Mouse (Mus musculus) right cerebral cortex, postnatal 25 days (tissue): Measurements from ENCODE around the gene Capn5.
A peak's percentile ranks its signal among the peaks of the same experiment; 100 is the strongest.

Experiments used
- DNase-seq: peaks from one replicate; pipeline ENCODE4 v3.0.0; 2022

Gene Capn5

DNA sequence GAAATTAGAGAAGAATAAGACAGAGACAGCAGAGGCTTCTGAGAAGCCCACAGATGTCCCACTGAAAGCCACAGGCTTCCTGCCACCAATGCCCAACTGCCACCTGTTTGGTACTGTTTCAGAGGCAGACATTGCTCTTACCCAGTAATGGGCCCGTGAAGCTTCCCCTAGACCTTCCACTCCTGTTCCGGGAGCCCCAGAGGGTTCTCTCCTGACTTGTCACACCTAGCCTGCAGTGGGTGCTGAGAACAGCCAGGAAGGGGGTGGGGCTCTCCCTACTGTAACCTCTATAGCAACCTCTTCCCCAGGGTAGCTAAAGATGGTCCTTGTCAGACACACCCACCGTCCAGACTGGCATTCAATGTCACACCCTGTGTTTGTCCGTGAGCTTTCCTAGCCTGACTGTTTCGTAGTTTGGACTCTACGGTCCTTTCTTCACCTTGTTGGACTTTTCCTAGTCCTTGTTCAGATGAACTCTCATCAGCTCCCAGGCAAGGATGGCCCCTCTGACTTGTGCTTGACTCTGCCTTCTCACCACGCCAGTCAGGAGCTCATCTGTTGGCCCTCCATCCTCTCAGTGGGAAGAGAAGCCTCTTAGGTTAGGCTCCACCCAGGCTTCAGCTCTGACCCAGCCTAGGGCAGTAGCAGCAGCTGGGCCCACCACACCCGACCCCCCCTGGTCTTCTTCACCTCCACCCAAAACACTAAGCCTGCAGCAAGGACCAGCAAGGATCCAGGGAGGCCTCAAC is 1.6 kb downstream of the Capn5 start:
- no peak for DNase-seq

DNA sequence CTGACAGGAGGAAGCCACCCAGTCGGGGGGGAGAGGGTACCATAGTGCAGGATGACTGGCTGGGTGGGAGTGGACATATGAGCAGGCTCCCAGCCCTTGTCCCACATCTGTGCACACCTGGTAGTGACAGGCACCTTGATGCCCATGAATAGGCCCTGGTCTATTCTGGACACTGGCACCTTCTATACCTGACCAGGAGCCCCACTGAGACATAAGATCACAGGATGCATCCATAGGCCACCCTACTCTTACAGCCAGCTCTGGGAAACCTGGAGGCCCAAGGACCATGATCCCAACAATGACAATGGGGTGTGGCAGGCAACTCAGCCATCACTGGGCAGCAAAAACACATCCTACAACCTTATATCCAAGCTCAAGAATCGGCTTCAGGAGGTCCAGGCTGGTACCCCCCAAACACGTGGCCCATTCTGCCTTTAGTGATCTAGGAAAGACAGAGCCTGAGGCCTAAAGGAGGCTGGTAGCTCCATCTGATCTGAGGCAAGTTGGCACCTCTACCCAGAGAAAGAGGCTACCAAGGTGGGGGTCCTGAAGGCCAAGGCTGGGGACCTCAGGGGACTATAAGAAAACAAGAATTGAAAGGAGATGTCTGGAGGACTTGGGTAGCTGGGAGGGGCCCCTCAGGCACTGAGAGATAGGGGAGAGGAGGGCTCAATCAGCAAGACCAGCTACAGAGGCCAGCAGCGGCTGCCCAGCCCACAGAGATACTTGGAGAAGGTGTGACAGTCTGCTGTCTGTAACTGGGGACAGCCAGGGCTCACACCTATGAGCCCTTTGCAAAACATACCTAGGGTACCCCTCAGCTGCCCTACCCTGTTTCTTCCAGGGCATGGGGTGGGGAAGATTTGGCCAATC is 3.0 kb downstream of the Capn5 start:
- no peak for DNase-seq

DNA sequence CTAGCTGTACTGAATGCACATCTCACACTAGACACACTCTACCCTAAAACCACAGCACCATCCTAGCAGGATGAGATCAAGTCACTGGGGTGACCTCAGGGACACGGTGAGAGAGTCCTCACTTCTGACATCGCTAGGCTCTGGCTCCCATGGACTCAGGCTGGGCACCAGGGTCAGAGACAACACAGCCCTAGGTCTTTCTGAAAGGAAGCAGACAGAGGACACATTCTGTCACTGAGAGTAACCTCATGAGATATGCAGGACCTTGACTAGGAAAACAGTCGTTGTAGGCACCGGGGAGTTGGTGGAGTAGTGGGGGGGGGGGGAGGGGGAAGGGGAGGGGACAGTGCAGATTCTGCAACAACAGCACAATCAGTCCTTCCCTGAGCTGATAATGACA is 4.7 kb downstream of the Capn5 start:
- no peak for DNase-seq

DNA sequence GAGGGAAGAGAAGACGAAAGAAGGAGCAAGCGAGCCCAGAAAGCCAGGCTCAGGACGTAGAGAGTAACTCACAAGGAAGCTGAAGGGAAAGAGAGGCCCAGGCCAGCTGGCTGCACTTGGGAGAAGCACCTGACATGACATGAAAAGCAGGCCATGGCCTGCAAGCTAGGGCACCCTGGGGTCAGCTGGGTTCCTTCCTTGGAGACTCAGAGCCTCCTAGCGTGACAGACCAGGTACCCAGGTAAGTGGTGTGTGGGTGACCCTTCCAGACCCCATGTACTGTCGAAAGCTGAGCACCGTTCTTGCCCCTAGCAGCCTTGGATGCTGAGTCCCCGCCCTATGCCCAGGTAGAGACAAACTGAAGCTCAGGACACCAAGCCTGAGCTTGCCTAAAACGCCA is 5.4 kb downstream of the Capn5 start:
- DNase-seq: no peak

DNA sequence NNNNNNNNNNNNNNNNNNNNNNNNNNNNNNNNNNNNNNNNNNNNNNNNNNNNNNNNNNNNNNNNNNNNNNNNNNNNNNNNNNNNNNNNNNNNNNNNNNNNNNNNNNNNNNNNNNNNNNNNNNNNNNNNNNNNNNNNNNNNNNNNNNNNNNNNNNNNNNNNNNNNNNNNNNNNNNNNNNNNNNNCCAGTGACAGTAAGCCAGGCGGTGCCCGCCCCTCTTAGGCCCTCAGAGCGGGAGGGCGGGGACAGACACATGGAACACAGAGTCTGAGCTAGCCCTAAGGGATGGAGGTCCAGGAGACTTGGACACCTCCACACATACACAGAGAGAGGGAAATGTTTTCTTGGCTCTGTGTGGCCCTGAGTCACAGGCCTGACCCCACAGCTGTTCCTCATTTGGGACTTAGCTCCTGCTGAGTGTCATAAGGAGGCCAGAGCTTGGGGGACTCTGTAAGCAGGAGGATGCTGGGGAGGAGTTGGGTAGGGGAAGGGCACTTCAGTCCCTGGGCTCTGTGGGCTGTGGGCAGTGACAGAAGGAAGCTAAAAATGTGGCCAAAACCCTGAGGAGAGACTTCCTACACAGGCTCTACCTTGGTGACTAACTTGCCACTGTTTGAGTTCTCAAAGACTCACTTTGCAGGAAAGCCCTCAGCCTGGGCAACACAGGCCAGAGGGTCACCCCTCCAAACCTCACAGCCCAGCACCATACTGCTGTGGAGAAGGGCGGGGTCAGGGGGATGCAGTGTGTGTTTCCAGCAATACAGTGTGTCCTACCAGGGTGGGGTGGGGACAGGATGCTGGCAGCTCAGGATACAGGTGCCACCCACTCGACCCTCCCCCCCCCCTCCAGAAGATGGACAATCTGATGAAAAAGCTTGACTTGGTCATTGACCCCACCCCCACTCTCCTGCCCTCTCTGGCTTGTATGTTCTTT is 6.7 kb downstream of the Capn5 start:
- DNase-seq: no peak

DNA sequence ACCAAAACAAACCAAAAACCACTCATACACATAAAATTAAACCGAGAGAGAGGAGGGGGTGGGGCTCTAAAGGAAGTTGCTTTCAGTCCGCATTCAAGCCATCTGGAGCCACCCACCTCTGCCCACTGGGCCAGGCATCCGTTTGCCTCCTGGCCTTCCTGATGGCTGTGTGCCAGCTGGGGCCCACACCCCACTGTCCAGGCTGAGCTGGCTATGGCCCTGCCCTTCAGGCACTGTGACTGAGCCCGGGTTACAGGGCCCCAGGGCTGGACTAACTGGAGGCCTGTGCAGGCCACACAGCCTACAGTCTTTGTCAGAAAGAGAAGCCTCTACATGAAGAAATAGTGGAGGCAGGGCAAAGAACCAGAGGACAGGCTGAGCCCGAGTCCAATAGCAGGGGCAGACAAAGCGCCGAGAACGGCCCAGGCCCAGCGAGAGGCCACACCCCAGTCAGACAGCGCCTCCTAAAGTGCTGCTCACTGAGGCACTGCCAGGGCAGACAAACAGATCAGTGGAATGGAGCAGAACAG is 13.0 kb downstream of the Capn5 start:
- no peak for DNase-seq

DNA sequence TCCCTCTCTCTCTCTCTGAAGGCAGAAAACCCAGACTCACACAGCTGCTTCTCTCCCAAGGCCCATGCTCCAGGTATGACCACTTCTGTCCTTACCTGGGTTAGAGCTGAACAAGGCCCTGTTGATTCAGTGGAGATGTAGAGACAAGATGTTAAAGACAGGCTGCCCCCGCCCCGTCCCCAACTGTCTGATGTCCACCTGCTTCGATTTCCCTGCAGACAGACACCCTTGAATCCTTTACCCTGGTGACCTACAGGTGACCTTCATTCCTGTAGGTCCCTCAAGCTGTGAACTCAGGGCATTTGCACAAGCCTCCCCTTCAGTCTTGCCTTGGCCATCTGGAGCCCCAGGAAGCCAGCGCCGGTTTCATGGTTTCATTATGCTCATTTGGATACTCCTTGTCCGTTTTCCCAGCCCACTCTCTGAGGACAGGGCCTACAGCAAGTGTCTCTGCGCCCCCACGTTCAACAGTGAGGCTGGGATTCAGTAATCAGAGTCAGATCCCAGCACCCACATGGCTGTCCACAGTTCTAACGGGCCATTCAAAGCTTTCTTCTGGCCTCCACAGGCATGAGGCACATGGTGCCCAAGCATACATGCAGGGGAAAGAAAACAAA is 13.6 kb downstream of the Capn5 start:
- no peak for DNase-seq

DNA sequence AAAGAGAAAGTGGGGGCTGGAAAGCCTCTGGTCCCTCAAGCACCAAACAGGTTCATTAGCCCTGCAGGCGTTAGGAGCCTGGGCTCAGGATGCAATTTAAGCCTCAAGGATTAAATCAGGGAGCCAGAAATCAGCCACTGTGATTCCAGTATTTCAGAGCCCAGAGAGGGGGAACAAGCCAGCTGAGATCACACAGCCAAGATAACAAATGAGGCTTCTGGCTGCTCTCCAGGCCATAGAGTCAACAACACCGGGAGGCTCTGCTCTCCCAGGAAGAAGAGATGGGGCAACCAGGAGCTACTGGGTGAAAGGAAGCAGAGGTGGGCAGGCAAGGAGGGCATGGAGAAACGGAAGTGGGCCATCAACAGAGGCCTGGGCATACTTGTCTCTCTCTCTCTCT is 14.4 kb downstream of the Capn5 start:
- DNase-seq: no peak

DNA sequence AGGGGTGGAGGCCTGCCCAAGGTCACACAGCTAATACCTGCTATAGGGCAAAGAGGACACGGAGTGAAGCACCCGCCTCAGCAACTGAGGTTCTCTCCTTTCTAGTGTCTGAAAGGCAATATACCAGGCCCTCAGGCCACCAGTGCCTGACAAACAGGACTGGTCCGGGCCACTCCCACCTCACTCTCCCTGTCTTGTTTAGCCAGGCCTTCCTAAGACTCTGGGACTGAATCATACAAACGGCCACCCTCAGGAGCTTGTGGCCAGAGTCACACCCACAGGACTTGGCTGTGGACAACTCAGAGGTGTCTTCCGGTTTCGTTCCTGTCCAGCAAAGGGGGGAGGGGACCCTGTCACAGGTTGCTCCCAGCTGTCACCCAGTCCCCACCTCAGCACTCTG is 15.8 kb downstream of the Capn5 start:
- DNase-seq: no peak

DNA sequence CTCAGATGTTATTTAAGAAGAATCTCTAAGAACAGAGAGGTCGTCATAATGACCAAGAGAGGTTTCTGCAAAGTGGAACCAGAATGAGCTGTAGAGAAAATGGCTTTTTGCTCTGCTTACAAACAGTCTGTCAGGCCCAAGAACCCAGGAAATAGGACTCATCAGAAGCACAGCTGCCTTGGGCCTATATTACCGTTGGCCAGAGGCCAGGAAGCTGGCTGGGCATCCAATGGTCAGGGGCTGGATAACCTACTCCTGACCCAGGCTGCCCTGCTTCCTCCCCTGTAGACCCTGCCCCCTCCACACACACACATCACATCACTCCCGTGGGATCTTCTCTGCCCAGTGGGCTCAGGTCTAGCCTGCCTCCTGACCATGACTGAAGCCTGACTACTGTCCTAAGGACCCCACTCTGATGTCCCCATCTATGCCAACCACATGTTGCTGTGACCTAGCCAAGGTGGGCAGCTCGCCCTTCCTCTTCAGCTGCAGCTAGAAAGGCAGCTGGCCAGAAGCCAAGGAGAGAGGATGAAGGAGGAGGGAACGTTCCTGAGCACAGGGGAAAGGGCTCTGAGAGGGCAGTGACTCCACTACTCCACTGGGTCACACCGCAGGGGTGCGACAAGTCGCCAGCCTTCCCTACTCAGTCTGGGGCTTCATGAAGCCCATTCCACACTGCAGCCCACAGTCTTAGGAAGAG is 17.9 kb downstream of the Capn5 start:
- no peak for DNase-seq

DNA sequence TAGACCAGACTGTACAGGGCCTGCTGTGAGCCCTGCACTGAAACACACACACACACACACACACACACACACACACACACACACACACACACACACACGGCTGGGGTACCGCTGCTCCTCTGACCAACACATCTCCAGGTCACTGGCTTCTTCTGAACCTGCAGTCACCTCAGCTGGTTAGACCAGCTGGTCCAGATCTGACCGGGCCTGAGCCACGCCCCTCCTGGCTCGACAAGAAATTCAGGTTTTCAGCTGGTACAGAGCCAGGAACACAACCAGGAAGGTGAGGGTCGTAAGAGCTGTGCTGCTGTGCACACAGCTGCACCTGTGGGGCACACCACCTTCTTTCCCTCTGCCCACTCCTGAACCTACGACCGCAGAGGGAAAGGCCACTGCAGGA is 19.6 kb downstream of the Capn5 start:
- no peak for DNase-seq

DNA sequence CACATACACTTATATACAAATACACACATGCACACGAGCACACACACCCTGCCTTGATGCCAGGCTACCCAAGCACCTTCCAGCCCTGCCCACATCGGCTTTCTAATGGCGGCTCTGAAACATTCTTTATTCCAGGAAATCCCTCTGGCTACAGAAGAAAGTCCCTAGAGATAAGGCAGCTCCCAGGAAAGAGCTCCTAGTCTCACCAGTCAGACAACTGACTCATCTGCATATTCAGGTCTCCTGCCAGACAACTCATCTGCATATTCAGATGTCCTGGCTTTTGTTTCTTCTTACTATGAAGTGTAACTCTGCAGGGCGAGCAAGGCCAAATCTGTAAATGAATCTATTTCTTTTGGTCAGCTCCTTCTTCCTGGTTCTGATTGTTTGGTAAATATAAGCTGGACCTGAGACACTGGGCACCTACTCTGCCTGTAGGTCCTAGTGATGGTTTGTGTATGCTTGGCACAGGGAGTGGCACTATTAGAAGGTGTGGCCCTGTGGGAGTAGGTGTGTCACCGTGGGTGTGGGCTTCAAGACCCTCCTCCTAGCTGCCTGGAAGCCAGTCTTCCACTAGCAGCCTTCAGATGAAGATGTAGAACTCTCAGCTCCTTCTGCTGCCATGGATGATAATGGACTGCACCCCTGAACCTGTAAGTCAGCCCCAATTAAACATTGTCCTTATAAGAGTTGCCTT is 20.3 kb downstream of the Capn5 start:
- DNase-seq: no peak

DNA sequence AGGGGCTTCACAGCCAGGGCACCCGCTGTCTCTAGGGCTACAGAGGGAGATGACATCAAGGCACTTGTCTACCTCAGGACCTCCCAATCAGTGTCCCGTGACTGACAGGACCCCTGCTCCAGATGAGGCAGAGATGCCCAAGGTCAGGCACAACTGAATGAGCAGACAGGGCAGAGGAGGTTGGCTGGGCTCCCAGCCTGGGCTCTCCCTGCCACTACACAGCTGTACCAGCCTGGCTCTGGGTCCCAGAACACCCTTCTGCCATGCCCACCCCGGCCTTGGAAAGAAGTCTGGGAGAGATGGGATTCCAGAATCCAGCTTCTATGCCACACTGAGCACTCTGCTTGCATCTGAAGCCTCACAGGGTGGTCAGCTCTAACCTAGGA is 21.8 kb downstream of the Capn5 start:
- DNase-seq: no peak

DNA sequence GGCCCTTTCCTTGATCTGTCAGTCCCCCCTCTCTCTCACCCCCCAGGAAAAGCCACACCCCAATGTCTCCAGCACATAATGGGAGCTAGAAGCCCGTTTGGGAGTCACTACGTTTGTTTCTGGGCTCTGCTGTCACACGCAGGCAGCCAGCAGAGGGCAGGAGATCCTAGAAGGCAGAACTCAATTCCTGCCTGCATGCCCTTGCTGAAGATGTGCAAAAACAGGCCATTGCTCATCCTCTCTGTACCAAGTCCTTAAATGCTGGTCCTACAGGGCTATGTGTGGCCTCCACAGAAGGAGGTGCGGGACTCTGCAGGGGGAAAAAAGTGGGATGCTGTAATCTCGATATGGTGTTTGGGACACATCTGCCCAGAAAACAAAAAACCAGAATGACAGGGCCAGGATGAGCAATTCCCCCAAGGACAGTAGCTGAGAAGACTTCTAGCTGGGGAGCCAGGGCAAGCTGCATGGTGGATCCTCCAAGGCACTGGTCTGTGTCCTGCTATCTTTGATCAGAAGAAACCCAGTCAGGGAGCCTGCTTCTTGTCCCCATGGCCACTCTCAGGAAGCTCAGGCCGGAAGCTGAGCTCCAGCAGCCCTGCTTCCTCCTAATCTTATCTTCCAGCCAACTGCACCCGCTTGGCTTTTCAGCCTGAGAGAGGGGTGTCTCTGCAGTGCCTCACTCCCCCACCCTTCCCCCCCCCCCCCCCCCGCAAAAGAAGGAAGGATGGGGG is 22.4 kb downstream of the Capn5 start:
- DNase-seq: peak; percentile 70

DNA sequence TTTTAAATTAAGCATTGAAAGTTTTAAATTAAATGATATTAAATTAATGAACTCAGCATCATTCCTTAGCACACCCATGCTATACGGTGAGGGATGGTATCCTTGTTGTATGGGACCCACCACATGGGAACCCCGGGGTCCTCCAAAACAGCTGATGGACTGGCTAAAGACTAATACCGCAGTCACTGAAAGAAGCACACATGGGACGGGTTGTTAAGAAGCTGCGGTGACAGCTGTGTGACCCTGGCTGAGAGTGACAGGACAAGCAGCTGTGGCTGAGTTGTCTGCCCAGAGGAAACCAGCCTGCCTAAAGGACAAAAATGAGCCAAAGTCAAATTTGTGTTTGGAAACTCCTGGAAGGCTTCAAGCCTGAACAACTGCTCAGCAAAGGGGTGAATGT is 24.2 kb downstream of the Capn5 start:
- no peak for DNase-seq

DNA sequence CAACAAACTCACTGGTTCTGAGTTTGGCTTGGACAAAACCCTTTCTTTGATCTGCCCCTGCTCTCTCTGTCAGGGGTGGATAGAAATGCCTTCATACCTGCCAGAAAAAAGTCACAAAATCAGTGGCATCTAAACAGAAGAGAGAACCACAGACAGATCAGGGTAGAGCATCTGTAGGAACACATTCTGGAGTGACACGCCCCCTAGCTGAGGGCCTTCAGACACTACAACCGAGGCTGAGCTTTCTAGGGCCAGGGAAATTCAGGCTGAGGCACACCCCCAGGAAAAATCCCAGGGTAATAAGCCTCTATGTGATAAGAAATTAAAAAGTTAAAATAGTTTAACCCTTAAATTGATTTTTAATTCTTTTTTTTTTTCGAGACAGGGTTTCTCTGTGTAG is 24.7 kb downstream of the Capn5 start:
- DNase-seq: no peak

DNA sequence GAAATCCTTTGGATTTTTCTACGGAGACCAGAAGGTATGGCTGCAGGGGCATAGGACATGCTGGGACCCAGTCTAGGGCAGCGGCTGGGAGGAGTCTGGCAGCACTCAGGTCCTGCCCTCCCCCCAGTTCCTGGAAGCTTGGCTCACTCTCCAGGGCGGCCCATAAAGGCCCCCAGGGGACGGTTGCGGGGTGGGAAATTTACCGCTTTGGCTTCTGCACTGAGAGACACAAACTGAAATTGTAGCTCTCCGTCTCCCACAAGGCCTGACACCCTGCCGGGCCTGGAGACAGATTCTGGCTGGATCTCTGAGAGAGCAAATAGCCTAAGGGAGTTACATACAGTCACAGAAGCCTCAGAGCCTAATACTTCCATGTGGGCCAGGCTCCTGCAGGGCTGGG is 25.7 kb downstream of the Capn5 start:
- DNase-seq: no peak

DNA sequence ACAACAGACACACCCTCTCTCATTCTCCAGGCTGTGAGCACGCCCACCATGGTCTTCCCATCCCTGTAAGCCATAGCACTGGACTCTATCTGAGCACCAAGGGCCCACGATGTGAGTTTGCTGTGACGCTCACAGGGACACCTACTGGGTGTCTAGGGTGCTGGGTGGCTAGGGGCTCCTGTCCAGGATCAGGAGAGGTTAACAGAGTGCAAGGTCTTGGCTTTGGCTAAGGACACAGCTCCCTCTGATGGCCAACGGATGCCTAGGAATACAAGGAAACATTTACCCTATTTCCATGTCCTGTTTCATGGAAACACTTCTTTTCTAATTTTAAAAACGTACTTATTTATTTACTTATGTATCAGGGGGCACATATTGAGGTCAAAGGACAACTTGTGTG is 27.5 kb downstream of the Capn5 start:
- no peak for DNase-seq

DNA sequence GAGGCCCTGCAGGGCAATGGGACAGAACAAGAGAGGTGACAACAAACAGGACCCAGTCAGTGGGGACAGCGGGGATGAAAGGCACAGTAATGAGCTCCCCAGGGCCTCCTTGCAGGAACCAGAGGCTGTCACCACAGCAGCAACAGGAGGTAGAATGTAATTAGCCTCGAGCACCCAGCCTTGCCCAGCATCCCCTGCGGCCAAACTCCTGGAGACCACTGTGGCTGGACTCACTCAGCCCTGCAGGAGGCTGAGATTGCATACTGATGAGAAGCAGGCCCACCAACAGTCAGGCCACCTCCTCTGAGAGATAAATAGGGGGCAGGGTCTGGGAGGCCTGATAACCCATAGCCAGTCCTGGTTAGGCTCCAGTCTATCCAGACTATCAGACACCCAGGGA is 28.3 kb downstream of the Capn5 start:
- no peak for DNase-seq

DNA sequence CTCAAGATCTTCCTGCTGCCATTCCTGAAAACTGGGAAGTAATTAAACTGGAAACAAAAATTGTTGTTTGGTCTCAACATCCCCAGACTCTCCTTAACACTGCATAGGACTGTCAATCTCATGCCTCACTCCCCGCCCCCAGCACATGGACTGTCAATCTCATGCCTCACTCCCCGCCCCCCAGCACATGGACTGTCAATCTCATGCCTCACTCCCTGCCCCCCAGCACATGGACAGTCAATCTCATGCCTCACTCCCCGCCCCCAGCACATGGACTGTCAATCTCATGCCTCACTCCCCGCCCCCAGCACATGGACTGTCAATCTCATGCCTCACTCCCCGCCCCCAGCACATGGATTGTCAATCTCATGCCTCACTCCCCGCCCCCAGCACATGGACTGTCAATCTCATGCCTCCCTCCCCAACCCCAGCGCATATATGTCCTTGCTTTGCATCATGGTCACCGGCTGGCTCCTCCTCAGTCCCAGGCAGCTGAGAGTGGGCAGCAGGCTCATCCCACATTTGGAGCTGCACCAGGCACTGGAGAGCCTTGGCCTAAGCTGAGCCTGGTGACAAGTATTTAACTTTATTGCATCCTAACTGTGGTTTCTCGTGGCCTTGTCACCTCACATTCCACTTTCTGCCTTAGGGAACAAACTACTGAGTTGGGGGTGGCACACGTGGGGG is 29.2 kb downstream of the Capn5 start:
- DNase-seq: no peak
